Mouse (Mus musculus) gastrocnemius, postnatal 36 days (tissue): ENCODE data around the gene Syvn1. TPM values are rescaled to one million over a fixed set of nuclear protein-coding genes. Genes with fewer than 3 reads are reported as not detected.

Experiments
- DNase-seq, 2 experiments: peaks; one replicate each; pipeline ENCODE4 v3.0.0; 2022
- intact Hi-C: fragments of 180-260 bp; cut with DNase I; formaldehyde crosslinking; loops from one replicate; pipeline ENCODE4 v1.15.1; 2025
- total RNA-seq, 2 experiments: library from RNA; stranded (reverse); gene quantifications; 2 replicates each; pipeline ENCODE4 v1.2.3; 2021

Syvn1 gene
- total RNA-seq, 2 experiments from 2014 or later, result 14.4 to 15.8 TPM

DNA sequence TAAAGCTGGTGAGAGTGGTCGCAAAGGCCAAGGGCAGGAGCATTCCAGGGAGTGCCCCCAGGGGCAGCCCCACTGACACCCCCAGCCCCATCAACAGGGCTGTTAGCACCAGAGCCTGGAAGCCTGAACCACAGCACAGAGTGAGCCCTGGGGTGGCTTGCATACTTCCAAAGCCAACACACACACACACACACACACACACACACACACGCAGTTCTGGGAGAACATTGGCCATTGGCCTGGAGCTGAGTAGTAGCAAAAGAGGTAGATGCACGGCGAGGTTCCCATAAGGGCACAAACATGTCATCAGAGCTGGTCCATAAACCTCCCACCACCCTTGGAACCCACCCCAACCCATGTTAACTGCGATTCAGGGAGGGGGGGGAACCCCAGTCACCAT is 20.2 kb downstream of the Syvn1 start:
- intact Hi-C loops, result no loop called here
- DNase-seq, result no peak

DNA sequence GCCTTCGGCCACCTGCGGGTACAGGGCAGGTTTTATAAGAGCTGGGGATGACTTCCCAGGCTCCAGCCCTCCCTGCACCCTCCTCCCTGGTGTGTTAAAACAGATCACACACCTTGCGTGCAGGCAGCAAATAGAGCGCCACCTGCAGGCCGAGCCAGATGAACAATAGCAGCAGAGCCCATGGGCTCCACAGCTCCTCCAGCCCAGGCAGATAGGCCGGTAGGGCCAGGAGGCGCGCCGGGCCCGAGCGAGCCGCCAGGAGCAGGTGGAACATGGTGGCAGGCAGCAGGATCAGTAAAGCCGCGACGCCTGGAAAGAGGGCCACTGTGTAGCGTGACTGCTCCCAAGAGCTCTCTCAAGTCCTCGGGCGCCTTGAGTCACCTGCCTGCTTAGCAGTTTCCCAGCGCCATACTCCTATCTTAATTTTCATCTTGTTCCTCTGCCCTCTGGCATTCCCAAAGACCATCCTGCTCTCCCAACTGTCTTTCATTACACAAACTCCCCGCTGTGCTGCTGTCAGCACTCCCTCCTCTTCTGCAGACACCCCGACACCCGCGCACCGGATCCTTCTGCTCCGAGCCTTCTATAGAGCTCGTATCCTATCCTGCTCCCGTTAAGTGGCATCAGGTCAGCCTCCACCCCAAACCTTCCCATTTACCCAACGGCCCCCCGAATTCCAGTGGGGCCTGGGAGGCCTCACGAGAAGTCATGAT is 20.8 kb downstream of the Syvn1 start:
- intact Hi-C loops, result no loop called here
- peak; percentile 63 for DNase-seq

DNA sequence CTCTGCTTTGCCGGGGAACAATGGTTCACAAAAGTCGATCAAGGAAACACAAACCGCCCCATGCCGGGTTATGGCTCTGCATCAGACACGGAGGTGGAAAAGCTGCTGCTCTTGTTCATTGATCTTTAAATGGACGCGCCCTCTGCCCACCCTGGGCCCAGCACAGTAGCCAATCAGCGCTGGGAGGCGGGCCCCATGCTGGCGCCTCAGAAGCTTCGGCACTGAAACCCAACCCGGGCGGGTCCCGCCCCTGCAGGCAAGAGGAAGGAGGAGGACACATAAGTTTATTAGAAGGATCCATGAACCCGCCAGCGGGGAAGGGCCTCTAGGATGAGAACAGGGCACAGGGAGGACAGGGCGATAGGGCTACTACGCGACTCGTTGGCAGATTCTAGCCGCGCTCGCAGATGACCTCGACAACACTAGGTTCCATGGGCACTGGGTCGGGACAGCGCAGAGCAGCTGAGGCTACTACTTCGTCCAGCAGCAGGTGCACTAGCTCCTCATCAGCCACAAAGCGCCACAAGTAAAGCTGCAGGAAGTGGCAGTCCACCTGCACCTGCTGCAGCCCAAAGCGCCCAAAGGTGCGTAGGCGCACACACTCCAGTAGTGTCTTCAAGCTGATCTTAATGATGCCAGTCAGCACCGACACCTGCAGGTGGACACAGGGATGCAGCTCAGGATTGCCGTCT is 21.5 kb downstream of the Syvn1 start, which contains the start of gene Tm7sf2:
TSS of gene Tm7sf2 (minus strand) at position 650 of the 692 bp plus-strand sequence.
- peak; percentile 83 to 87 for DNase-seq

DNA sequence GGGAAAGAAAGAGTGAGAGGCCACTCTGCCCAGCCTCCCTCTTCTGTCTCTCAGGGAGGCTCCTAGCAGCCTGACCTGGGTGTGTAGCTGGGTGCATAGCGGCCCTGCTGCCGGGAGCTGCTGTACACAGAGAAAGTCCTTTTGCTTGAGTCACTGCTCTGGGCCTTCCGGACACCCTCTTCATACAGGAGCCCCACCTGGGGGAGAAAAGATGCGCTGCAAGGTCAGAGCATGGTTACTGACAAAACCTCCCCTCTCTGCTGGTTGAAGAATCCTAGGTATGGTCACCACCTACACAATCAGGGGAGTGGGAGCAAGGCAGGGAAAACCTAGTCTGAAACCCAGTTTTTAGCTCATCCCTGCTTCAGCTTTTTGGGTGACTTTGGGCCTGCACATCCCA is 22.6 kb downstream of the Syvn1 start:
- DNase-seq, result no peak
- intact Hi-C loops, result no loop called here

More for the DNA sequence above, 21.5 kb downstream of the Syvn1 start, which contains the start of gene Tm7sf2:
- intact Hi-C loops, result no loop called here

DNA sequence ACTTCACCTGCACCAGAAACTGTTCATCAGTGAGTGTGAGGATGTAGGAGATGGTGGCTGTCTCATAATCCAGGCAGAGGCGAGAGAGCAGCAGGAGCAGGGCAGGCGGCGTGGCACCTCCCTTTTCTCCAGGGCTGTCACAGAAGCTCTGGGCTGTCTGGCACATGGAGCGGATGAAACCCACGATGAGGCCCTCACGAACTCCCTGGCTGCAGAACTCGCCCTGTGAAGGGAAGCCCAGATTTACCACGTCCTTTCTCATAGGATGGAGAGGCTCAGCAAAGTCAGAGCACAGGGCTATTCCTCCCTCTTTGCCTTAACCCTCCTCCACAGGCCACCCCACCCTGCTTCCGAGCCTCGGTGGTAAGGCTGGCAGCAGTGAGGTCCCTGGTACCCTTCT is 23.5 kb downstream of the Syvn1 start:
- no peak for DNase-seq
- intact Hi-C loops, result no loop called here

GRCm38 (mm10) chr19:6070571-6071250 is 24.3 kb downstream of the Syvn1 start:
- intact Hi-C loops, result no loop called here
- DNase-seq, result no peak

DNA sequence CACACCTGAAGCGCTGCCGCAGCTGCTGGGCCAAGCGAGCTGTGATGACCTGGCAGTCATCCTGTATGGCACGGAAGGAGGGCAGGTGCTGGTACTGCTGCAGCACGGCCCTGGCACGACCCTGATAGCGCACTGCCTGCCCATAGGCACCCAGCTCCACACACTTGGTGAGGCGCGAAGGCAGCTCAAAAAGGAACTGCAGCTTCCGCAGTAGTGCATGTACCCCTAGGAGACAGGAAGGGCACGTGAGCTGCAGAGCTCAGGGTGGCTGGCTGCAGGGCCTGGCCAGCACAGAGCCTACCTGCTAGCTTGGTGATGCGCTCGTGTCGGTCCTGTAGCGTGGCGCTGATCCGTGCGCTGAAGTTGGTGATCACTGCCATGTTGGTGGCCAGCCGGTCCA is 24.9 kb downstream of the Syvn1 start:
- intact Hi-C loops, result no loop called here
- no peak for DNase-seq

DNA sequence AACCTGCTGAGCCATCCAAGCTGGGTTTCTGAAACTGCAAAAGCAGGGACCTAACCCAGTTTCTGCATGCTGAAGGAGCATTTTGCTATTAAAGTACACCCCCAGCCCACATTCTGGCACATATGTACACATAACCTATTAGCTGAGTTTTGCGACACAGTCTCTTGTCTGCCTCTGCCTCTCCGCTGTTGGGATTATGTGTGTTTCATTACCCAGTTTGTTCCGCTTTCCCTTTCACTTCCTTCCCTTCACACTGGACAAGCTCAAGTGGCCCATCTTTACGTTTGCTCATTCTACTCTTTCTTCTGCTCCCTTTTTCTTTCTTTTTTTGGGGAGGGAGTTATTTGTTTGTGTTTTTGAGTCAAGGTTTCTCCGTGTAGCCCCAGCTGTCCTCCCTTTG is 27.5 kb downstream of the Syvn1 start:
- intact Hi-C loops, result no loop called here
- DNase-seq, result no peak

- DNase-seq, result peak; percentile 70 to 81
- intact Hi-C loops, result no loop called here
Measured at GRCm38 (mm10) chr19:6076564-6077393, 30.4 kb downstream of the Syvn1 start, which contains the start of gene Vps51. Gene Vps51 (minus strand): TSS chr19:6077231.

DNA sequence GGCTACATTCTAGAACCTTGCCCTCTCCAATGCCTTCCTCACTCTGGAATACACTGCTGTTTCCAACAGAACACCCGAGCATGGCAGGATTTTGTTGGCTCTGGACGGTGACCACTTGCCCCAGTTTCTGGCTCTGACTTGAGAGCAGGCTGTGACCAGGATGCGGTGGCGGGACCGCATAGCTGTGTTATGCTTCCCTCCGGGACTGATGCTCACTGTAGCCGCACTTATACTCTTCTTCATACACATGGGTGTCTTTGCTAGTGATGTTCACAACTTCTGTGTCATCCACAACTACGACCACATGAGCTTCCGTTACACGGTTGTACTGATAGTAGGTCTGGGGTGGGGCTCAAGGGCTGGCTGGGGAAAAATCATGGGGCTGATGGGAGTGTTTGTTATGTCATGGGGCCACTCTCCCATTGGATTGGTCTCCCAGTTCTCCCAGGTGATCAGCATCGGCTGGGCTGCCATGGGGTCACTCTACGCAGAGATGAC is 33.7 kb downstream of the Syvn1 start, which contains the start of gene Tmem262:
TSS of gene Tmem262 (plus strand) at position 51 of the 498 bp plus-strand sequence.
- intact Hi-C loops, result loop anchor here (5.0 kb wide), 1 partner anchor 37 kb away; the partner anchor contains the start of gene Sac3d1
- no peak for DNase-seq

GRCm38 (mm10) chr19:6082156-6082555 is 35.8 kb downstream of the Syvn1 start, which contains the start of gene Gm28374:
Gene Gm28374 (minus strand): TSS chr19:6082256.
- intact Hi-C loops, result loop anchor here (5.0 kb wide), 1 partner anchor 35 kb away; the partner anchor contains the start of gene Sac3d1
- no peak for DNase-seq

GRCm38 (mm10) chr19:6084478-6085248 is 38.3 kb downstream of the Syvn1 start, which contains the start of the genes Zfpl1 and Cdca5:
Gene Zfpl1 (minus strand): TSS chr19:6084956.
Gene Cdca5 (plus strand): TSS chr19:6084983.
- intact Hi-C loops, result loop anchor here (1.0 to 5.0 kb wide), 2 partner anchors 25 to 33 kb away; partner anchors contain the start of gene Sac3d1
- peak; percentile 93 to 95 for DNase-seq

GRCm38 (mm10) chr19:6085417-6085879 is 39.1 kb downstream of the Syvn1 start:
- DNase-seq, result no peak
- intact Hi-C loops, result no loop called here

- intact Hi-C loops, result no loop called here
- DNase-seq, result no peak
Measured at GRCm38 (mm10) chr19:6088841-6089240, 42.5 kb downstream of the Syvn1 start.

DNA sequence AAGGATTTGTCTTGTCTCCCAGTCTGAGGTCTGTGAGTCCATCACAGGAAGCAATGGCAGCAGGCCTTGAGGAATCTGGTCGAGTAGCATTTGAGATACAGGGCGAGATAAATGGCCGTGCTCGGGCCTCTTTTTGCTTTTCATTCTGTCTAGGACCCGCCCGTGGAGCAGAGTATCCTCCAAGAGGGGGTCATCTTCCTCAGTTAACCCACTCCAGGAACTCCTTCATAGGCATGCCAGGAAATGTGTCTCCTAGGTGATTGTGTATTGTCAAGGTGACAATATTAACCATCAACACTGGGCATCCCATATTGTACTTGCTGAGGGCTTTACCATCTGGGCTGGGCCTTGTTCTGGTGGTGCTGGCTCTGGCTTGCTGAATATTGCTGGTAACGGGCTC is 47.7 kb downstream of the Syvn1 start, which contains the start of gene AC131692.1:
TSS of gene AC131692.1 (plus strand) at position 301 of the 400 bp plus-strand sequence.
- intact Hi-C loops, result no loop called here
- no peak for DNase-seq

DNA sequence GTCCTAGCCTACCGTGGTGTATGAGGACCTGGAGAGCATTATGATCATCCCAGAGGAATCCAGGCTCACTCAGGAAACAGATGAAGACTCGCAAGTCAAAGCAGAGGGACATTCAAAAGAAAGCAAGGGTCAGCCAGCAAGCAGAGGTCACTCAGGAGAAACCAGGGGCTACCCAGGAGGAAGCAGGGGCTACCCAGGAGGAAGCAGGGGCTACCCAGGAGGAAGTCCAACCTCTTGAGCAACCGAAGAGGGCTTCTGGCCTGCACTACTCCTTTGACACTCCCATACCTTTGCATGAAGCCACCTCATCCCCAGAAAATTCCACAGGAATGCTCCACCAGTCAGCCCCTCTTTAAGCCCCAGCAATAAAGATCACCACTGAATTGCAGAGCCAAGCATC is 51.5 kb downstream of the Syvn1 start:
- intact Hi-C loops, result no loop called here
- DNase-seq, result no peak

- DNase-seq, result no peak
- intact Hi-C loops, result no loop called here
Measured at GRCm38 (mm10) chr19:6101186-6101585, 54.8 kb downstream of the Syvn1 start.

DNA sequence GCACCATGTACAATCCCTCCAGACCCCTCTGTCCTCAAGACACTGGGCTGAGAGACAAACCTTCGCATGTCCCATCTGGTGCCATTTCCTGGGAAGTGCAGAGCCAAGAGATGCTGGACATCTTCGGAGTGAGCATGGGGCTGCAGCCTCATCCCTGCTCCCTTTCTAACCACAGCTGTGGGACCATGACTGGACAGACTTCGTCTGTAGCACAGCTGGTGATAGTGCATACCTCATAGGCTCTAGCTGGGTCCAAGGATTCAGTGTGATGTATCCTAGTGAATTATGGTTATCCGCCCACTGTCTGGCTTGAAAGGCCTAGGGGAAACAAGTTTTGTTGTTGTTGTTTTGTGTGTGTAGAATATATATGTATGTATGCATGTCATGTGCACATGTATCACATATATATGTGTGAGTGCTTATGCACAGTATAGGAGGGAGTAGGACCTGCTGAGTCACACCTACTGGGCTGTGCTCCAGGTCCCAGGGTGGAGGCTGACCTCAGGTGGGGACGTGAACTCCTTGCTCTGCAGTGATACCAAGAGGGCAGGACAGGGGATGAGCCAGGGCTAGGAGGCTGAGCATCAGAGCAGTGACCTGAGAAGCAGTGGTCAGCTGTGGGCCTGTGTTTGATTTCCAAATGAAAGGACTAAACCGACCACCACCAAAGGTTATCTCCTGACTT is 55.9 kb downstream of the Syvn1 start:
- no peak for DNase-seq
- intact Hi-C loops, result no loop called here
